Mouse (Mus musculus) embryonic facial prominence, embryonic 12.5 days (tissue): ENCODE results near the gene Pan3. TPM values are rescaled to one million over a fixed set of nuclear protein-coding genes. Genes with fewer than 3 reads are reported as not detected.

Experiments used
- ATAC-seq: fragments of 200-750 bp; cut with Nextera tagmentation; 2 replicates; pipeline ENCODE4 v1.8.0; 2017; ENCODE audit not compliant: insufficient number of reproducible peaks, insufficient read depth, low FRiP score, low TSS enrichment
- H3K27ac ChIP-seq: fragments of 300-500 bp; sonication (generic); 2 replicates; pipeline ENCODE4 v1.5.1; 2016; ENCODE audit warnings: mild to moderate bottlenecking
- H3K27me3 ChIP-seq: fragments of 300-500 bp; sonication (generic); 2 replicates; pipeline ENCODE4 v1.6.1; 2016; ENCODE audit warnings: mild to moderate bottlenecking, moderate library complexity
- H3K36me3 ChIP-seq: fragments of 300-500 bp; sonication (generic); 2 replicates; pipeline ENCODE4 v1.6.1; 2016; ENCODE audit warnings: mild to moderate bottlenecking
- H3K4me1 ChIP-seq: fragments of 300-500 bp; sonication (generic); 2 replicates; pipeline ENCODE4 v1.6.1; 2016
- H3K4me2 ChIP-seq: fragments of 300-500 bp; sonication (generic); replicated peaks from 2 replicates; pipeline ENCODE4 v1.6.1; 2016; ENCODE audit warnings: mild to moderate bottlenecking, moderate library complexity
- H3K4me3 ChIP-seq: fragments of 300-500 bp; sonication (generic); 2 replicates; pipeline ENCODE4 v1.5.1; 2016; ENCODE audit warnings: mild to moderate bottlenecking
- H3K9ac ChIP-seq: fragments of 300-500 bp; sonication (generic); 2 replicates; pipeline ENCODE4 v1.6.1; 2016; ENCODE audit warnings: mild to moderate bottlenecking, moderate library complexity
- H3K9me3 ChIP-seq: fragments of 300-500 bp; sonication (generic); 2 replicates; pipeline ENCODE4 v1.6.1; 2016; ENCODE audit warnings: mild to moderate bottlenecking, moderate library complexity
- WGBS: fragments of 180-500 bp; shearing (Covaris S2); methylation state at CpG from one replicate; pipeline ENCODE4 v1.1.7; 2016; 5-methylcytosine and 5-hydroxymethylcytosine counted together
- polyA plus RNA-seq: library from polyadenylated mRNA; unstranded; fragments of >200 nt; fragmentation: Nextera tagmentation; extraction: Ambion mirVana; gene quantifications from 2 replicates; pipeline ENCODE4 v1.2.1, GENCODE M21; 2016

Gene Pan3
- polyA plus RNA-seq, 1 experiment from 2014 or later, result 62.4 TPM

GRCm38 (mm10) chr5:147597825-147598224 lies 167.9 kb downstream of the Pan3 start:
- WGBS, result 83% methylated on average over 16 of the region's 16 CpGs
- Histone ChIP-seq H3K27ac (no peak overlapping the region), H3K27me3 (no peaks in the 10 kb centered on the region), H3K9ac (no peak overlapping the region), H3K9me3 (no peaks in the 10 kb centered on the region), H3K4me1 (0 out of 2 replicates have a peak, but pooled peaks cover 2% of the 10 kb centered on the region), H3K4me3 (no peak overlapping the region), H3K36me3 (no peaks in the 10 kb centered on the region), H3K4me2 (no peak overlapping the region)
- no peak for ATAC-seq

Other genes with a start within 250 kb of the Pan3 start
- 0.62 and 1.00 TPM in 2 replicates for gene Gsx1, start 241.5 kb upstream of the Pan3 start, polyA plus RNA-seq
- gene Pdx1, start 160.2 kb upstream of the Pan3 start, polyA plus RNA-seq, result not detected in 2 replicates
- gene Cdx2, start 122.9 kb upstream of the Pan3 start, polyA plus RNA-seq, result not detected in 2 replicates
- not detected in 2 replicates for gene Urad, start 107.7 kb upstream of the Pan3 start, polyA plus RNA-seq
- gene Flt3, start 29.7 kb upstream of the Pan3 start, polyA plus RNA-seq, result 0.37 TPM in 2 replicates